Mouse (Mus musculus): ENCODE results near the gene Poc1a. TPM values are rescaled to one million over a fixed set of nuclear protein-coding genes. Genes with fewer than 3 reads are reported as not detected.

The Poc1a gene
- polyA plus RNA-seq, 1 experiment from 2014 or later: 22.2 TPM

- 84% methylated on average over 7 of the region's 7 CpGs for WGBS
- ATAC-seq (ENCODE audit: insufficient read depth, low FRiP score): no peak
- no peaks in the 10 kb centered on the region for H3K27me3 ChIP-seq (ENCODE audit: control insufficient read depth, insufficient read depth, low read length)
- H3K4me2 ChIP-seq (ENCODE audit: low read depth, low read length): no peak overlapping the region
- H3K9me3 ChIP-seq (replicated peaks; ENCODE audit: control insufficient read depth, low read length): no peaks in the 10 kb centered on the region
- H3K9ac ChIP-seq (ENCODE audit: low read length): no peak overlapping the region
- no peaks in the 10 kb centered on the region for H3K36me3 ChIP-seq (ENCODE audit: control insufficient read depth, insufficient read depth, low read length)
- H3K4me1 ChIP-seq (ENCODE audit: control insufficient read depth, insufficient read depth, low read length): no peaks in the 10 kb centered on the region
- H3K4me3 ChIP-seq (replicated peaks; ENCODE audit: low read length): no peak overlapping the region
- H3K27ac ChIP-seq (ENCODE audit: low read length): no peak overlapping the region
These were observed 32.1 kb downstream of the Poc1a start for GRCm38 (mm10) chr9:106312950-106313360.

- 0 out of 2 replicates have a peak, but pooled peaks cover 1% of the 10 kb centered on the region for H3K4me1 ChIP-seq (ENCODE audit: control insufficient read depth, insufficient read depth, low read length)
- H3K9ac ChIP-seq (ENCODE audit: low read length): no peak overlapping the region
- no peak for ATAC-seq (ENCODE audit: insufficient read depth, low FRiP score)
- WGBS: 67% methylated on average over 3 of the region's 3 CpGs
- no peak overlapping the region for H3K4me3 ChIP-seq (replicated peaks; ENCODE audit: low read length)
- H3K36me3 ChIP-seq (ENCODE audit: control insufficient read depth, insufficient read depth, low read length): no peaks in the 10 kb centered on the region
- no peak overlapping the region for H3K27ac ChIP-seq (ENCODE audit: low read length)
- H3K9me3 ChIP-seq (replicated peaks; ENCODE audit: control insufficient read depth, low read length): no peaks in the 10 kb centered on the region
- H3K4me2 ChIP-seq (ENCODE audit: low read depth, low read length): no peak overlapping the region
- no peaks in the 10 kb centered on the region for H3K27me3 ChIP-seq (ENCODE audit: control insufficient read depth, insufficient read depth, low read length)
These were observed 33.3 kb downstream of the Poc1a start for GRCm38 (mm10) chr9:106314196-106314595.

DNA sequence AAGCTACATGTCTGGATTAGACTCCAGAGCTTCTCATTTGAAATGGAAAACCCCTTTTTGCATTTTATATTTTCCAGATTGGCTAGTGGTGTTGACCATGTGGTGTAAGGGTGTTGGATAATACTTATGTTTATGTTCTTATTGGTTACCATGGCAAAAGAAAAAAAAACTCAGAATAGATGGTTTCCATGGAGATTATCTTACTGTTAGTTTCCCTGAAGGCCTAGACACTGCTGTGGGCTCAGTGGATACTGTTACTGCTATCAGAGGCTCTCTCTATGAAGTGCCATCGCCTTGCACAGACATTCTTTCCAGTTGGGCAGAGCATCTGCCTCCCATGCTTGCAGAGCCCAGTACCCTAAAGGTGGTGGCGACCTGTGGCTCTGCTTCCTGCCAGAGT lies 37.2 kb downstream of the Poc1a start:
- no peak overlapping the region for H3K27ac ChIP-seq (ENCODE audit: low read length)
- ATAC-seq (ENCODE audit: insufficient read depth, low FRiP score): no peak

DNA sequence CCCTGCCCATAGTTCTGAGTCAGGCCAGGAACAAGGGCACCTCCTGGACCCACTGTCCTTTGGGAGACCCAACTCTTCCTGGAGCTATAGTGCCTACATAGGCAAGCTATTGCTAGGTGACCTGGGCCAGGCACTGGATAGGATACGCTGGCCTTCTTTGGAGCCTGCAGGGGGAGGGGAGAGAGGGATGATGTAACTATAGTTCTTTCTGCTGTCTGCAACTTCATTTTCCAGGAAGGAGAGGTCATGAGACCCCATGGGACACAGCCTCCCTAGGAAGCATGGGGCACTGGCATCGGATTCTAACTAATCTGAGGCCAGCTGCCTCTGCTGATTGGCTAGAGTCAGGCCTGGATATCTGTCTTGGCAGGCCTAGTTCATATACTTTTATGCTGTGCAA lies 38.2 kb downstream of the Poc1a start:
- H3K4me2 ChIP-seq (ENCODE audit: low read depth, low read length): no peak overlapping the region
- H3K9ac ChIP-seq (ENCODE audit: low read length): no peak overlapping the region
- 53% methylated on average over 2 of the region's 2 CpGs for WGBS
- ATAC-seq (ENCODE audit: insufficient read depth, low FRiP score): no peak
- no peaks in the 10 kb centered on the region for H3K36me3 ChIP-seq (ENCODE audit: control insufficient read depth, insufficient read depth, low read length)
- peak overlapping the region; percentile 16; the same call in 1 of the 2 replicates for H3K27ac ChIP-seq (ENCODE audit: low read length)
- H3K9me3 ChIP-seq (replicated peaks; ENCODE audit: control insufficient read depth, low read length): no peaks in the 10 kb centered on the region
- H3K4me1 ChIP-seq (ENCODE audit: control insufficient read depth, insufficient read depth, low read length): peaks cover 14% of the 10 kb centered on the region
- H3K27me3 ChIP-seq (ENCODE audit: control insufficient read depth, insufficient read depth, low read length): no peaks in the 10 kb centered on the region
- H3K4me3 ChIP-seq (replicated peaks; ENCODE audit: low read length): no peak overlapping the region

More for the DNA sequence above, 37.2 kb downstream of the Poc1a start:
- WGBS: 63% methylated on average over 2 of the region's 2 CpGs
- H3K27me3 ChIP-seq (ENCODE audit: control insufficient read depth, insufficient read depth, low read length): no peaks in the 10 kb centered on the region
- H3K36me3 ChIP-seq (ENCODE audit: control insufficient read depth, insufficient read depth, low read length): no peaks in the 10 kb centered on the region
- no peak overlapping the region for H3K9ac ChIP-seq (ENCODE audit: low read length)
- peaks cover 14% of the 10 kb centered on the region for H3K4me1 ChIP-seq (ENCODE audit: control insufficient read depth, insufficient read depth, low read length)
- no peak overlapping the region for H3K4me2 ChIP-seq (ENCODE audit: low read depth, low read length)
- no peak overlapping the region for H3K4me3 ChIP-seq (replicated peaks; ENCODE audit: low read length)
- H3K9me3 ChIP-seq (replicated peaks; ENCODE audit: control insufficient read depth, low read length): no peaks in the 10 kb centered on the region

DNA sequence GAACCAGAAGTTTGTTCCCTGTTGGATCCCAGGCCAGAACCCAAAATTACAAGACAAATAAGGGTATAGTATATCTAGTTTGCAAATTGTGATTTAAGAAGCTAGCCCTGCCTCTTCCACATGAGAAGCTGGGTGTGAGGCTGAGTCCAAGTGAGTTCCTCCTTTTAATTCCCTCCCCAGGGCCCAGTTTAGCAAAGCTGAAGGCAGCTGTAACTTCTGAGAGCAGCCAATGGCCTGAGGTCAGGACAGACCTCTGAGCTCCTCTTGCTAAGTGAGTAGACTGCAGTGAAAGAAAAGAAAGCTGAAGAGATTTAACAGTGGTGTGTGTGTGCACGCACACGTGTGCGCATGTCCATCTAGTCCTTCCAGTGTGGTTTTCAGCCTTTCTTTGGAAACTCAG lies 41.6 kb downstream of the Poc1a start:
- Histone ChIP-seq H3K4me1 (ENCODE audit: control insufficient read depth, insufficient read depth, low read length) (peaks cover 14% of the 10 kb centered on the region), H3K9me3 (replicated peaks; ENCODE audit: control insufficient read depth, low read length) (no peaks in the 10 kb centered on the region), H3K4me2 (ENCODE audit: low read depth, low read length) (no peak overlapping the region), H3K27ac (ENCODE audit: low read length) (0 out of 2 replicates have a peak overlapping the region, but pooled peaks have one; percentile 37), H3K4me3 (replicated peaks; ENCODE audit: low read length) (no peak overlapping the region), H3K36me3 (ENCODE audit: control insufficient read depth, insufficient read depth, low read length) (no peaks in the 10 kb centered on the region), H3K27me3 (ENCODE audit: control insufficient read depth, insufficient read depth, low read length) (no peaks in the 10 kb centered on the region), H3K9ac (ENCODE audit: low read length) (no peak overlapping the region)
- WGBS: 80% methylated on average over 3 of the region's 3 CpGs
- ATAC-seq (ENCODE audit: insufficient read depth, low FRiP score): no peak

- H3K4me1 ChIP-seq (ENCODE audit: control insufficient read depth, insufficient read depth, low read length): peaks cover 19% of the 10 kb centered on the region
- no peaks in the 10 kb centered on the region for H3K9me3 ChIP-seq (replicated peaks; ENCODE audit: control insufficient read depth, low read length)
- H3K36me3 ChIP-seq (ENCODE audit: control insufficient read depth, insufficient read depth, low read length): no peaks in the 10 kb centered on the region
- no peak overlapping the region for H3K9ac ChIP-seq (ENCODE audit: low read length)
- H3K4me2 ChIP-seq (ENCODE audit: low read depth, low read length): no peak overlapping the region
- no peaks in the 10 kb centered on the region for H3K27me3 ChIP-seq (ENCODE audit: control insufficient read depth, insufficient read depth, low read length)
- no peak for ATAC-seq (ENCODE audit: insufficient read depth, low FRiP score)
- no peak overlapping the region for H3K27ac ChIP-seq (ENCODE audit: low read length)
- H3K4me3 ChIP-seq (replicated peaks; ENCODE audit: low read length): no peak overlapping the region
- WGBS: 61% methylated on average over 8 of the region's 8 CpGs
These were observed 45.4 kb downstream of the Poc1a start for GRCm38 (mm10) chr9:106326241-106326640.

DNA sequence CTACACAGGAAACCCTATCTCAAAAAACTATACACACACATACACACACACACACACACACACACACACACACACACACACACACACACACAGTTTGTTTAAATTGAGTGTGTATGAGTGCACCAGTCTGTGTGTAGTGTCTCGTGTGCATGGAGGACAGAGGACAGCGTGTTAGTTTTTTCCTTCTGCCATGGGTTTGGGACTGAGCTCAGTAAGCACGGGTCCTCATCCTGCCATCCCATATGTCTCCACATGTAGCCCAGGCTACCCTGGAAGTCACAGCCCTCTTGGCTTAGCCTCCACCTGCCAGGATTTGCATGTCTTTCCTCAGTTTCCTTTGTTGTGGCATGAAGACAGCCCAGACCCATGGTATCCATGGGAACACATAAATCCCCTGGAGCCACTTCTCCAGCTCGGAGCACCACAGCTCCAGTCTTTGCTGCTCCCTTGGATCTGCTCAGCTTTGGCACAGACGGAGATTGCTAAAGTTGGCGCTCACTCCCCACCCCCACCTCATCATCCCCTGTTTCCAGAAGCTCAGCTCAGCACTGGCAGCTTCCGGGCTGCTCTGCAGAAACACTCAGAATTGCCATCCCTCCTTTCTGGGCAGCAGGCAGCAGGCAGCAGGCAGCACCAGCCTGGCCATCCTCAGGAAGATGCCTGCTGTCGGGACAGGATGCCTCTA lies 46.4 kb downstream of the Poc1a start:
- H3K4me3 ChIP-seq (replicated peaks; ENCODE audit: low read length): no peak overlapping the region
- no peaks in the 10 kb centered on the region for H3K9me3 ChIP-seq (replicated peaks; ENCODE audit: control insufficient read depth, low read length)
- no peak overlapping the region for H3K9ac ChIP-seq (ENCODE audit: low read length)
- H3K27ac ChIP-seq (ENCODE audit: low read length): no peak overlapping the region
- H3K4me1 ChIP-seq (ENCODE audit: control insufficient read depth, insufficient read depth, low read length): peaks cover 12% of the 10 kb centered on the region
- H3K36me3 ChIP-seq (ENCODE audit: control insufficient read depth, insufficient read depth, low read length): no peaks in the 10 kb centered on the region
- WGBS: 84% methylated on average over 8 of the region's 8 CpGs
- H3K4me2 ChIP-seq (ENCODE audit: low read depth, low read length): no peak overlapping the region
- no peak for ATAC-seq (ENCODE audit: insufficient read depth, low FRiP score)
- H3K27me3 ChIP-seq (ENCODE audit: control insufficient read depth, insufficient read depth, low read length): no peaks in the 10 kb centered on the region

- H3K27me3 ChIP-seq (ENCODE audit: control insufficient read depth, insufficient read depth, low read length): no peaks in the 10 kb centered on the region
- peaks cover 9% of the 10 kb centered on the region for H3K4me1 ChIP-seq (ENCODE audit: control insufficient read depth, insufficient read depth, low read length)
- no peaks in the 10 kb centered on the region for H3K9me3 ChIP-seq (replicated peaks; ENCODE audit: control insufficient read depth, low read length)
- no peak overlapping the region; the same call in 1 of the 2 replicates for H3K9ac ChIP-seq (ENCODE audit: low read length)
- no peak overlapping the region for H3K4me3 ChIP-seq (replicated peaks; ENCODE audit: low read length)
- WGBS: 55% methylated on average over 7 of the region's 7 CpGs
- no peak overlapping the region for H3K4me2 ChIP-seq (ENCODE audit: low read depth, low read length)
- no peaks in the 10 kb centered on the region for H3K36me3 ChIP-seq (ENCODE audit: control insufficient read depth, insufficient read depth, low read length)
- no peak for ATAC-seq (ENCODE audit: insufficient read depth, low FRiP score)
- H3K27ac ChIP-seq (ENCODE audit: low read length): no peak overlapping the region
These were observed 47.3 kb downstream of the Poc1a start for GRCm38 (mm10) chr9:106328068-106328610.

DNA sequence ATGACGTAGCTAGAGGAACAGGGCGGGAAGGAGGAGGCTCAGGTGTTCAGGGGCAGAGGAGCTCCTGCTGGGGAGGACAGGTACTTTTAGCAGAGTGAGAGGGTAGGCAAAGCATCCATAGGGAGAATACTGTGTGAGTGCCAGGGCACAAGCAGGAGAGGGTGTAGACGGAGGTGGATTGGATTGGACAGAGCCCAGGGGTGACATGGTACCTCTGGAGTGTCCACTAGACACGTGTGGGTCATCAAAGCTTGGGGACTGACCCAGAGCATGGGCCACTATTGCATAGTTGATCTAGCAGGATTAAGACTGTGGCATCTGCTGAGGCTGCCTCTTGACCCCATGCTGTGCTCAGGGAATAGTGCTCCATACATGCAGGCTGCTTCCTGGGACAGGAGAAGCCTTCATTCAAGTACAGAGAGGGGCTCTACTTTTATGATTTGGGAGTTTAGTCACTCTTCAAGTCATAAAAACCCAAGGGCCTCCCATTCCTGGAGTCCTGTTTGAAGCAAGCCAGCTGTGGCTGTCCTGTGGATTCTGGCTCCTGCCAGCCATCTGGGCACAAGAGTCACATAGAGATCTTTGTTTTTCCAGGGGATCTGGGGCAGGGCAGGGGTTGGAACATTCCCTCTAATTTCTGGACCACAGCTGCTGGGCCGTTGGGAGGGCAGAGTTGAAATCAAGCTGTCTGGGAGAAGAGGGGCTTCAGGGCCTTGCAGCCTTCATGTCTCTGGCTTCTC lies 48.1 kb downstream of the Poc1a start:
- H3K9ac ChIP-seq (ENCODE audit: low read length): no peak overlapping the region; the same call in 1 of the 2 replicates
- H3K27ac ChIP-seq (ENCODE audit: low read length): peak overlapping the region; percentile 39
- no peaks in the 10 kb centered on the region for H3K36me3 ChIP-seq (ENCODE audit: control insufficient read depth, insufficient read depth, low read length)
- no peak; the same call in 1 of the 2 replicates for ATAC-seq (ENCODE audit: insufficient read depth, low FRiP score)
- peaks cover 9% of the 10 kb centered on the region for H3K4me1 ChIP-seq (ENCODE audit: control insufficient read depth, insufficient read depth, low read length)
- no peaks in the 10 kb centered on the region for H3K9me3 ChIP-seq (replicated peaks; ENCODE audit: control insufficient read depth, low read length)
- H3K27me3 ChIP-seq (ENCODE audit: control insufficient read depth, insufficient read depth, low read length): no peaks in the 10 kb centered on the region
- 67% methylated on average over 5 of the region's 5 CpGs for WGBS
- H3K4me2 ChIP-seq (ENCODE audit: low read depth, low read length): no peak overlapping the region
- H3K4me3 ChIP-seq (replicated peaks; ENCODE audit: low read length): no peak overlapping the region
